Mouse (Mus musculus): ENCODE measurements around the gene Rbck1. TPM values are rescaled to one million over a fixed set of nuclear protein-coding genes. Genes with fewer than 3 reads are reported as not detected.

Gene Rbck1
- polyA plus RNA-seq, 1 experiment from 2014 or later: 29.7 TPM

DNA sequence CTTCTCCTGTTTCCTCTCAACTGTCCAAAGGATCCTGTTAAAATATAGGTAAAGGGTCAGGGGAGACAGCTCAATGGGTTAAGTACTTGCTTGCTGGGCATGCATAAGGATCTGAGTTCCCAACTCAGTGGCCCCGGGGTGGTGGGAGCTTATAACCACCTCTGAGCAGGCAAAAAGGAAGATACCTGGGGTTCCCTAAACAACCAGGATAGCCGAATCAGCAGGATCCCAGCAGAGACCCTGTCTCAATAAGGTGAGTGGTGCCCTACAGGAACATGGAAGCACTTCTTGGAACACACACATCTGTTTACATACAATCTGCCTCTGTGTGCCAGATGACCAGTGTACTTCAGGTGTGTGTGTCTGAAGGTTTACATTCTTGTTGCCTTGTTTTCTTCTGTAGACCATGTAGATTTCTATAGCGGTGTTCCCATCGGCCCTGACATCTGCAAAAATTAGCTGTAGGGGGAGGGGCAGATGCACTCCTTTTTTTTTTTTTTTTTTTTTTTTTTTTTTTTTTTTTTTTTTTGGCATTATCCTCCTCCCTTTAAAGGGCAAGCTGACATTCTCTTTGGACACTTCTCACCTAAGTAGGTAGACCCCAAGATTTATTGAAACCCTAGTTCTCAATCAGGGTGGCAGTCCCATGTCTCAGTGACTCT lies 1.0 kb upstream of the Rbck1 start:
- peaks cover 33% of the 10 kb centered on the region for H3K79me2 ChIP-seq (ENCODE audit: inconsistent target)
- 0 out of 2 replicates have a peak, but pooled peaks cover 6% of the 10 kb centered on the region for H3K36me3 ChIP-seq (ENCODE audit: inconsistent target)
- no peak overlapping the region for H3K4me3 ChIP-seq (ENCODE audit: inconsistent target)
- 74% methylated on average over 2 of the region's 4 CpGs for WGBS (ENCODE audit: missing documents)
- H3K27ac ChIP-seq: no peak overlapping the region

DNA sequence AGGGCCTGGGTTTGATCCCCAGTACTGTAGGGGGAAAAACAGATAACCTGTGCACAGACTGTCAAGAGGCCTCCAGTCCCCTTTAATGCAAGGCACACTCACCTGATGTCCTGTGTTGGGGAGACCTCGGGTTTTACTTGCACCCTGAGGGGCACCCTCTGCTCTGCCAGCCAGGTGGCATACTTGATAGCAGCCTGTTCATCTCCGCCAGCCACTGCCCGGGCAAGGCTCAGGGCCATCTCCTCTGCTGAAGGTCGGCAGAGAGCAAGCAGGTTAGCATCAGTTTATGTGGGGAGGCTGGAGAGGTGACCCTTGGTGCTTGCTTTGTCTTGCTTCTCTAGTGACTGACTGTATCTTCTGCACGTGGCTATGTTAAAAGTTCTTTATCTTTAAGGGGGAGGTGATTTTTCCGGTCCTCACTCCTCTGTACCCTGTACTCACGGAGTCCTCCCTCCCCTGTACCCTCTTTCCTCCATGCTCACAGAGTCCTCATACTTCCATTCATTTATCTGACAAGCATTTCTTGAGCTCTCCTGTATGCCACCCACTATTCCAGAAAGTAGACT lies 1.5 kb downstream of the Rbck1 start:
- 45% methylated on average over 7 of the region's 7 CpGs for WGBS (ENCODE audit: missing documents)
- Histone ChIP-seq H3K36me3 (ENCODE audit: inconsistent target) (peaks cover 28% of the 10 kb centered on the region; the same call in 1 of the 2 replicates), H3K79me2 (ENCODE audit: inconsistent target) (peaks cover 34% of the 10 kb centered on the region), H3K4me3 (ENCODE audit: inconsistent target) (peak overlapping the region; percentile 86), H3K27ac (no peak overlapping the region)

DNA sequence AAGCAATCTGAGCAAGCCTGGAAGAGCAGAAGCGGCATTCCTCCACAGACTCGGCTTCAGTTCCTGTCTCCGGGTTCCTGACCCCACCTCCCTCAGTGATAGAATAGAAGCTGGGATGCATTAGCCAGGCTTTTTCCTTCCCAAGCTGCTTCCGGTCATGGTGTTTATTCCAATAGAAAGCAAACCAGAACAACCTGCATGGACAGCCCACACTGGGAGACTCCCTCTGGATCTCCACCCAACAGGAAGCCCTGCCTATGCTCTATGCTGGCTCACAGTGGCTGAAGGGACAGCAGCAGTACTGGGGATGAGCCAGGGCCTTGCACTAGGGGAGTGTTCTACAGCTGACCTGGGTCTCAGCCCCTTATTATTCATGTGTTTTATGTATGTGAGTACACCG lies 4.5 kb downstream of the Rbck1 start:
- Histone ChIP-seq H3K36me3 (ENCODE audit: inconsistent target) (peaks cover 57% of the 10 kb centered on the region), H3K79me2 (ENCODE audit: inconsistent target) (peaks cover 34% of the 10 kb centered on the region), H3K27ac (no peak overlapping the region), H3K4me3 (ENCODE audit: inconsistent target) (no peak overlapping the region)
- WGBS (ENCODE audit: missing documents): 88% methylated on average over 5 of the region's 5 CpGs

DNA sequence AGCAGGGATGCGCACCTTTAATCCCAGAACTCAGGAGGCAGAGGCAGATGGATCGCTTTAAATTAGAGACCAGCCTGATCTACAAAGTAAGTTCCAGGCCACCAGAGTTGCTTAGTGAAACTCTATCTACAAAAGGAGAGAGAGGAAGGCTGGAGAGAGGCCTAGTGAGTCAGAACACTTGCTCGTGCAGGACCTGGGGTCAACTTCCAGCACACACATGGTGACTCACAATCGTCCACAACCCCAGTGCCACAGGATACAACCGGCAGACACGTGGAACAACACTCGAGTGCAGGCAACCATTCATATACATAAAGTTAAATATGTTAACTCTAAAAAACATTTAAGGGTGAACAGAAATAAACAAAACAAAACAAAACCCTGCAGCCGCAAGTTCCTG lies 5.8 kb downstream of the Rbck1 start:
- Histone ChIP-seq H3K79me2 (ENCODE audit: inconsistent target) (peaks cover 30% of the 10 kb centered on the region), H3K4me3 (ENCODE audit: inconsistent target) (no peak overlapping the region), H3K36me3 (ENCODE audit: inconsistent target) (peaks cover 70% of the 10 kb centered on the region), H3K27ac (no peak overlapping the region)
- WGBS (ENCODE audit: missing documents): 94% methylated on average over 7 of the region's 8 CpGs

DNA sequence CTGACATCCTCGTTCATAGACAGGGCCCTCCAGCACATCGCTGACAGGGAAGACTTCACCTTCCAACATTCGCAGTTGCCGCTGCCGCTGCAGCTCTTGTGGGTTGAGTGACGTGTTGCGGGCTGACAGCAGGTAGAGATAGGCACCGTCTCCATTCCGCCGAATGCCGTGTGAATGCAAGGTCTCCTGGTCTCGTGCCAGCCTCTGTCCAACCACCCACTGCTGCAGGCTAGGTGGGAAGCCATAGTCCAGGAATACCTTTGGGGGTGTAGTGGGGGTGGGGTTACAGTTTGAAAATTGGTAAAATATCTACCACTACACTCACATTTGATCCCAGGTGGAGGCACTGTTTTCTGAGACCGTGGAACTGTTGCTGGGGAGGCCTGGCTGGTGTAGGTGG lies 6.3 kb downstream of the Rbck1 start:
- Histone ChIP-seq H3K36me3 (ENCODE audit: inconsistent target) (peaks cover 75% of the 10 kb centered on the region), H3K79me2 (ENCODE audit: inconsistent target) (peaks cover 25% of the 10 kb centered on the region)

GRCm38 (mm10) chr2:152324842-152325241 lies 7.6 kb downstream of the Rbck1 start:
- 94% methylated on average over 3 of the region's 3 CpGs for WGBS (ENCODE audit: missing documents)
- H3K36me3 ChIP-seq (ENCODE audit: inconsistent target): peaks cover 83% of the 10 kb centered on the region

More for the DNA sequence above, 6.3 kb downstream of the Rbck1 start:
- no peak overlapping the region for H3K27ac ChIP-seq
- 96% methylated on average over 13 of the region's 13 CpGs for WGBS (ENCODE audit: missing documents)
- no peak overlapping the region for H3K4me3 ChIP-seq (ENCODE audit: inconsistent target)

DNA sequence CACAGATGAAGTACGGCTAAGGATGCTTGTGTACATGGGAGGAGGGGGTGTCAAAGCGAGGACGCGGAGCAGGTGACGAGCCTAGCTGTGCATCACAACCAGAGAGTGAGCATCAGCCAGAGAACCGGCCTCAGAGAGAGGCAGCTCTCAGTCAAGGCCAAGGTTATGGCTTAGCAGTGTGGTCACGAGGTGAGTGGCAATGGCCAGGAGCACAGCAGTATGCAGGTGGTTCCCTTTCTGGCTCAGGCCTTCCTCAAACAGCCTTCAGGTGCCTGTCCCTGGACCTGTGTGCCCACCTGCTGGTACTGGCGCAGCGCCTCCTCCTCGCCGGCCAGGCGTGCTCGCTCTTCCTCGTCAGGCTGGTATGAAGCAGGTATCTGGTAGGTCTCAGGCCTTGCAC lies 8.5 kb downstream of the Rbck1 start:
- Histone ChIP-seq H3K27ac (no peak overlapping the region), H3K79me2 (ENCODE audit: inconsistent target) (peaks cover 5% of the 10 kb centered on the region; the same call in 1 of the 2 replicates), H3K36me3 (ENCODE audit: inconsistent target) (peaks cover 84% of the 10 kb centered on the region), H3K4me3 (ENCODE audit: inconsistent target) (no peak overlapping the region)
- WGBS (ENCODE audit: missing documents): 95% methylated on average over 14 of the region's 14 CpGs

More at GRCm38 (mm10) chr2:152324842-152325241, 7.6 kb downstream of the Rbck1 start:
- Histone ChIP-seq H3K79me2 (ENCODE audit: inconsistent target) (peaks cover 12% of the 10 kb centered on the region; the same call in 1 of the 2 replicates), H3K4me3 (ENCODE audit: inconsistent target) (no peak overlapping the region), H3K27ac (no peak overlapping the region)

GRCm38 (mm10) chr2:152322198-152322597 lies 10.3 kb downstream of the Rbck1 start:
- Histone ChIP-seq H3K4me3 (ENCODE audit: inconsistent target) (no peak overlapping the region), H3K79me2 (ENCODE audit: inconsistent target) (no peaks in the 10 kb centered on the region), H3K36me3 (ENCODE audit: inconsistent target) (peaks cover 87% of the 10 kb centered on the region), H3K27ac (no peak overlapping the region)
- WGBS (ENCODE audit: missing documents): 96% methylated on average over 6 of the region's 6 CpGs

DNA sequence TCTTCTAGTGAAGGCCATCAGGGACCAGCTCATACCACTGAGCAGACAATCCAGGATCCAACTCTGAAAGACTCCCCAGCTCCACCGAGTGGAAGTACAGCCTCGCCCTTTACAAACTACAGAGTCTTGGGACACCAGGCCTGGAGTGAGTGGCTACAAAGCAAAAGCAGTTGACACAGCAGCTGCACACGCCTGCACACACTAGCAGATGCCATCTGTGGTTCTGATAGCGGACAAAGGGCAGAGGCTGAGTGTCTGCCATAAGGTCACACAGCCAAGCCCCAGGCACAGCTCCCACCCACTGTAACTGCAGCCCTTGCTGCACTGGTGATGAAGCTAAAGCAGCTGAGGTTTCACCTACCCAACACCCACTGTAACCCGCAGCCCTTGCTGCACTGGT lies 10.9 kb downstream of the Rbck1 start:
- Histone ChIP-seq H3K36me3 (ENCODE audit: inconsistent target) (peaks cover 87% of the 10 kb centered on the region), H3K27ac (no peak overlapping the region), H3K4me3 (ENCODE audit: inconsistent target) (no peak overlapping the region), H3K79me2 (ENCODE audit: inconsistent target) (no peaks in the 10 kb centered on the region)
- WGBS (ENCODE audit: missing documents): 98% methylated on average over 5 of the region's 5 CpGs

DNA sequence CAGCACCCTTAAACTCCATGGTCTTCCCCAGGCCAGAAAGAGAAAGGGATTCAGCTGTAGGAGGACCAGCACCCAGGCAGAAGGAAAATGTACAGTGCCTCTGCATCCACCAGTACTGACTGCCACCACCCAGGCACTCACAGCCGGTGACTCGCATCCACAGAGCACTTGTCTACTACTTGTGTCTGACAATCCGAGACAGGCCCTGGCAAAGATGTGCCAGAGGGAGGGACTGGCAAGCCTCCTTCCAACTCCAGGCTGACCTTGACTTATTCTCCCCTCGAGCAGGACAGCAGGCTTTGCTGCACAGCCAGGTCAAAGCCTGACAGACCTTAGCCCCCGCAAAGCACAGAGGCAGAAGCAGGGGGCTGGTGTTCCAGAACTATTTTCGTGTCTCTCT lies 15.4 kb downstream of the Rbck1 start:
- Histone ChIP-seq H3K27ac (no peak overlapping the region), H3K79me2 (ENCODE audit: inconsistent target) (no peaks in the 10 kb centered on the region), H3K36me3 (ENCODE audit: inconsistent target) (peaks cover 82% of the 10 kb centered on the region), H3K4me3 (ENCODE audit: inconsistent target) (no peak overlapping the region)
- 98% methylated on average over 6 of the region's 6 CpGs for WGBS (ENCODE audit: missing documents)

DNA sequence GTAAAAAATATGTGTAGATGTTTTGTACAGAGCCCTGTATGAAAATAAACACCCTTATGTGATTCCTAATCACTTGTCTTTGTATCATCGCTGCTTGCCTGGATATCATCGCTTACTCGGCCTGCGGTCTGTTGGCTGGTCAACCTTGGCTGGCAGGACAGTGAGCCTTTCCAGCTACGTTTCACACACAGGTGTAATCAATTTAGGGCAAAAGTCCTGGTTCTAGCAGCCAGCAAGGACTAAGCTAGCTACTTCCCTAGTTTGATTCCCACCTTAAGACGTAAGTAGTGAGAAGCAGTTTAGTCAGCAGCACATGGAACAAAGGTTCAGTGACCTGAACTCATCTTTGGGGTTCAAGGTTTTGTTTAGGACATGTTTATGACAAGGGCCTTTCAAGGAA lies 18.5 kb downstream of the Rbck1 start:
- no peak overlapping the region for H3K4me3 ChIP-seq (ENCODE audit: inconsistent target)
- 90% methylated on average over 6 of the region's 6 CpGs for whole genome bisulfite sequencing (ENCODE audit: missing documents)
- no peak overlapping the region for H3K27ac ChIP-seq
- peaks cover 88% of the 10 kb centered on the region for H3K36me3 ChIP-seq (ENCODE audit: inconsistent target)
- no peaks in the 10 kb centered on the region for H3K79me2 ChIP-seq (ENCODE audit: inconsistent target)

DNA sequence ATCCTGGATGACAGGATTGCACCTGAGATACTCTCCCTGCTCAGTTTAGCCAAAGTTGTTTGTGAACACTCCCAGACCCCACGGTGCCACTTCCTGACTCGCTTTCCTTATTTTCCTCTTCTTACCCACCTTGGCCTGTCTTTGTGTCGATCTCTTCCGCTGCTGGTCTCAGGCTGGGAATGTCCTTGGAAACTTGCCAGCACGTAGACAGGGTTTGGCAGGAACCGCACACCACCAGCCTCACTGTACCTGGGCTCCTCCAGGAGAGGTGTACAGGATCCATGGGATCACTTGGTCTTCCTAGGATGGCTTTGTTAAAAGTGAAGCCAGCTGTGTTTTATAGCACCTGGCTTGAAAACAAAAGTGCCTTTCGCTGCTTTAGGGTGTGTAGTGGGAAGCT lies 19.5 kb downstream of the Rbck1 start:
- H3K27ac ChIP-seq: no peak overlapping the region
- no peak overlapping the region for H3K4me3 ChIP-seq (ENCODE audit: inconsistent target)
- H3K79me2 ChIP-seq (ENCODE audit: inconsistent target): no peaks in the 10 kb centered on the region
- H3K36me3 ChIP-seq (ENCODE audit: inconsistent target): peaks cover 88% of the 10 kb centered on the region
- WGBS (ENCODE audit: missing documents): 94% methylated on average over 6 of the region's 7 CpGs

- peaks cover 92% of the 10 kb centered on the region for H3K36me3 ChIP-seq (ENCODE audit: inconsistent target)
- 96% methylated on average over 3 of the region's 3 CpGs for WGBS (ENCODE audit: missing documents)
Measured at GRCm38 (mm10) chr2:152307186-152307585, 25.3 kb downstream of the Rbck1 start.

DNA sequence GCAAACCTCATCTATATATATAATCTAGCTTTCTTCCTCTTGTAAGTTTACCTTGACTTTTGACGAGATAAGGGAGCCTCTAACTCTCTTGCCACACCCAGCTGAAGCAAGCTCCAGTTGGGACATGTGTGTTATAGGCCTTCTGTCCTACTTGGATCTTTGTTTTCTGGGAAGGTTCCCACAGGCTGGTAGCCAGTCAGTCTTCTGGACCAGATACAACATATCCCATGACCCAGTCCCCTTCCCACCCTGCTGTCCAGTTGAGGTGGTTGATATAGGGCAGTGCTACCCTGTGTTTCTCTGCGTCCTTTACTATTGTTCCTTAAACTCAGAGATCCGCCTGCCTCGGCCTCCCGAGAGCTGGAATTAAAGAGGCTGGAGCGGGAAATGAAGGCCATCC lies 27.0 kb downstream of the Rbck1 start:
- peaks cover 85% of the 10 kb centered on the region for H3K36me3 ChIP-seq (ENCODE audit: inconsistent target)
- no peak overlapping the region for H3K27ac ChIP-seq
- H3K79me2 ChIP-seq (ENCODE audit: inconsistent target): peaks cover 46% of the 10 kb centered on the region
- 94% methylated on average over 6 of the region's 6 CpGs for WGBS (ENCODE audit: missing documents)
- H3K4me3 ChIP-seq (ENCODE audit: inconsistent target): no peak overlapping the region

More at GRCm38 (mm10) chr2:152307186-152307585, 25.3 kb downstream of the Rbck1 start:
- Histone ChIP-seq H3K79me2 (ENCODE audit: inconsistent target) (peaks cover 29% of the 10 kb centered on the region), H3K4me3 (ENCODE audit: inconsistent target) (no peak overlapping the region), H3K27ac (no peak overlapping the region)

DNA sequence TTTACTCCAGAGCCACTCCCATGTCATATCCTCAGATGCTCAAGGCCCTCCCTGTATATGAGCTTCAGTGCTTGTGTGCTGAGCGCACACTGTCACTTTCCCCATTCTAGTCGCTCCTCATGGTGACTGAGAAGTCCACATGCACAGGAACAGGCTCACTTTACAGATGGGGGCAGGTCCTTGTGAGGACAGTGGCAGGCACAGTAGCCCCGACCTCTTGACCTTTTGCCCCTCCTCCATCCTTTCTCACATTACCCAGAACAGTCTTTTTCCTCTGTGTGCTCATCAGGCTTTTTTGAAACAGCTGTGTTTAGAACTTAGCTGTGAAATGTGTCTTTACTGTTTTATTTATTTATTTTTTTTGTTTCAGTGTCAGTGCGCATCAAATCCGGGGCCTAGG lies 28.7 kb downstream of the Rbck1 start:
- WGBS (ENCODE audit: missing documents): 98% methylated on average over 5 of the region's 5 CpGs
- Histone ChIP-seq H3K4me3 (ENCODE audit: inconsistent target) (no peak overlapping the region), H3K36me3 (ENCODE audit: inconsistent target) (peaks cover 71% of the 10 kb centered on the region), H3K79me2 (ENCODE audit: inconsistent target) (peaks cover 63% of the 10 kb centered on the region), H3K27ac (no peak overlapping the region)
